Mouse (Mus musculus): ENCODE data around the gene Dock1. TPM values are rescaled to one million over a fixed set of nuclear protein-coding genes. Genes with fewer than 3 reads are reported as not detected.

Dock1 gene
- polyA plus RNA-seq, 1 experiment = 1.2 TPM

- Histone ChIP-seq H3K9me3 (no peaks in the 10 kb centered on the region), H3K4me1 (peaks cover 50% of the 10 kb centered on the region), H3K27me3 (replicated peaks) (peaks cover 20% of the 10 kb centered on the region), H3K4me3 (replicated peaks) (peak overlapping the region; percentile 94), H3K36me3 (replicated peaks; ENCODE audit: low read length) (no peaks in the 10 kb centered on the region)
- TF ChIP-seq FLI1 (IDR thresholded peaks at IDR 0.05; ENCODE audit: low read length) (no peak), GATA1 (IDR thresholded peaks at IDR 0.05; ENCODE audit: borderline replicate concordance, low read length) (no peak)
Observed at GRCm38 (mm10) chr7:134671467-134671901, 1.0 kb downstream of the Dock1 start.

- TF ChIP-seq GATA1 (IDR thresholded peaks at IDR 0.05; ENCODE audit: borderline replicate concordance, low read length) = no peak
- no peak for TF ChIP-seq FLI1 (IDR thresholded peaks at IDR 0.05; ENCODE audit: low read length)
- Histone ChIP-seq H3K4me1 (peaks cover 58% of the 10 kb centered on the region), H3K9me3 (no peaks in the 10 kb centered on the region), H3K4me3 (replicated peaks) (no peak overlapping the region), H3K36me3 (replicated peaks; ENCODE audit: low read length) (no peaks in the 10 kb centered on the region), H3K27me3 (replicated peaks) (peaks cover 18% of the 10 kb centered on the region)
Observed at GRCm38 (mm10) chr7:134673135-134673534, 2.7 kb downstream of the Dock1 start.

GRCm38 (mm10) chr7:134673952-134674351 lies 3.5 kb downstream of the Dock1 start:
- Histone ChIP-seq H3K27me3 (replicated peaks) (peaks cover 18% of the 10 kb centered on the region), H3K4me1 (peaks cover 56% of the 10 kb centered on the region), H3K9me3 (no peaks in the 10 kb centered on the region), H3K36me3 (replicated peaks; ENCODE audit: low read length) (peaks cover 2% of the 10 kb centered on the region), H3K4me3 (replicated peaks) (no peak overlapping the region)
- TF ChIP-seq FLI1 (IDR thresholded peaks at IDR 0.05; ENCODE audit: low read length) (no peak), GATA1 (IDR thresholded peaks at IDR 0.05; ENCODE audit: borderline replicate concordance, low read length) (no peak)

GRCm38 (mm10) chr7:134677852-134678251 lies 7.4 kb downstream of the Dock1 start:
- Histone ChIP-seq H3K4me1 (peaks cover 53% of the 10 kb centered on the region), H3K4me3 (replicated peaks) (no peak overlapping the region), H3K27me3 (replicated peaks) (peaks cover 5% of the 10 kb centered on the region), H3K36me3 (replicated peaks; ENCODE audit: low read length) (peaks cover 2% of the 10 kb centered on the region), H3K9me3 (no peaks in the 10 kb centered on the region)
- TF ChIP-seq FLI1 (IDR thresholded peaks at IDR 0.05; ENCODE audit: low read length) = no peak
- no peak for TF ChIP-seq GATA1 (IDR thresholded peaks at IDR 0.05; ENCODE audit: borderline replicate concordance, low read length)

- Histone ChIP-seq H3K4me3 (replicated peaks) (no peak overlapping the region), H3K4me1 (peaks cover 60% of the 10 kb centered on the region), H3K27me3 (replicated peaks) (peaks cover 5% of the 10 kb centered on the region), H3K36me3 (replicated peaks; ENCODE audit: low read length) (peaks cover 2% of the 10 kb centered on the region), H3K9me3 (no peaks in the 10 kb centered on the region)
- TF ChIP-seq GATA1 (IDR thresholded peaks at IDR 0.05; ENCODE audit: borderline replicate concordance, low read length) = no peak
- no peak for TF ChIP-seq FLI1 (IDR thresholded peaks at IDR 0.05; ENCODE audit: low read length)
Observed at GRCm38 (mm10) chr7:134679314-134680158, 9.1 kb downstream of the Dock1 start.

- peaks cover 5% of the 10 kb centered on the region for H3K27me3 ChIP-seq (replicated peaks)
- no peaks in the 10 kb centered on the region for H3K9me3 ChIP-seq
- TF ChIP-seq GATA1 (IDR thresholded peaks at IDR 0.05; ENCODE audit: borderline replicate concordance, low read length) = no peak
- no peak for TF ChIP-seq FLI1 (IDR thresholded peaks at IDR 0.05; ENCODE audit: low read length)
- peaks cover 2% of the 10 kb centered on the region for H3K36me3 ChIP-seq (replicated peaks; ENCODE audit: low read length)
- H3K4me3 ChIP-seq (replicated peaks) = no peak overlapping the region
- peaks cover 58% of the 10 kb centered on the region for H3K4me1 ChIP-seq
Observed at GRCm38 (mm10) chr7:134680161-134680560, 9.7 kb downstream of the Dock1 start.

- peaks cover 53% of the 10 kb centered on the region for H3K4me1 ChIP-seq
- TF ChIP-seq FLI1 (IDR thresholded peaks at IDR 0.05; ENCODE audit: low read length) = no peak
- TF ChIP-seq GATA1 (IDR thresholded peaks at IDR 0.05; ENCODE audit: borderline replicate concordance, low read length) = no peak
- H3K36me3 ChIP-seq (replicated peaks; ENCODE audit: low read length) = peaks cover 4% of the 10 kb centered on the region
- H3K4me3 ChIP-seq (replicated peaks) = no peak overlapping the region
- H3K9me3 ChIP-seq = peaks cover 6% of the 10 kb centered on the region; the same call in 1 of the 2 replicates
- peaks cover 5% of the 10 kb centered on the region for H3K27me3 ChIP-seq (replicated peaks)
Observed at GRCm38 (mm10) chr7:134681729-134682527, 11.5 kb downstream of the Dock1 start.

GRCm38 (mm10) chr7:134688332-134688731 lies 17.9 kb downstream of the Dock1 start:
- Histone ChIP-seq H3K4me1 (peaks cover 25% of the 10 kb centered on the region), H3K4me3 (replicated peaks) (no peak overlapping the region), H3K36me3 (replicated peaks; ENCODE audit: low read length) (peaks cover 25% of the 10 kb centered on the region), H3K9me3 (peaks cover 33% of the 10 kb centered on the region), H3K27me3 (replicated peaks) (no peaks in the 10 kb centered on the region)
- TF ChIP-seq FLI1 (IDR thresholded peaks at IDR 0.05; ENCODE audit: low read length) (no peak), GATA1 (IDR thresholded peaks at IDR 0.05; ENCODE audit: borderline replicate concordance, low read length) (no peak)

GRCm38 (mm10) chr7:134690118-134690517 lies 19.7 kb downstream of the Dock1 start:
- no peak overlapping the region for H3K4me3 ChIP-seq (replicated peaks)
- H3K9me3 ChIP-seq = peaks cover 33% of the 10 kb centered on the region
- TF ChIP-seq FLI1 (IDR thresholded peaks at IDR 0.05; ENCODE audit: low read length) (no peak), GATA1 (IDR thresholded peaks at IDR 0.05; ENCODE audit: borderline replicate concordance, low read length) (no peak)
- H3K27me3 ChIP-seq (replicated peaks) = no peaks in the 10 kb centered on the region
- peaks cover 25% of the 10 kb centered on the region for H3K36me3 ChIP-seq (replicated peaks; ENCODE audit: low read length)
- H3K4me1 ChIP-seq = peaks cover 37% of the 10 kb centered on the region
